Mouse (Mus musculus) myocyte (in vitro differentiated cells): ENCODE results near the gene Wdr34. TPM values are rescaled to one million over a fixed set of nuclear protein-coding genes. Genes with fewer than 3 reads are reported as not detected.

Experiments
- H3K27me3 ChIP-seq: one replicate; pipeline ENCODE4 v1.6.1; 2011; ENCODE audit not compliant: control insufficient read depth, insufficient read depth, insufficient read length
- H3K36me3 ChIP-seq: one replicate; pipeline ENCODE4 v1.6.1; 2011; ENCODE audit not compliant: control insufficient read depth, insufficient read depth
- H3K4me2 ChIP-seq: one replicate; pipeline ENCODE4 v1.6.1; 2011; ENCODE audit warnings: low read depth, control low read depth
- H3K4me3 ChIP-seq: one replicate; pipeline ENCODE4 v1.5.1; 2011; ENCODE audit warnings: mild to moderate bottlenecking, control low read depth, moderate library complexity
- H3K79me2 ChIP-seq: one replicate; pipeline ENCODE4 v1.6.1; 2011; ENCODE audit not compliant: control insufficient read depth, insufficient read depth
- H3ac ChIP-seq: one replicate; pipeline ENCODE4 v1.6.1; 2011; ENCODE audit not compliant: control insufficient read depth, insufficient read length
- CEBPB ChIP-seq: IDR thresholded peaks from 2 replicates; pipeline ENCODE4 v1.6.1; 2011; ENCODE audit warnings: mild to moderate bottlenecking, moderate library complexity; ENCODE audit not compliant: poor library complexity, insufficient read depth, severe bottlenecking
- E2F4 ChIP-seq: IDR thresholded peaks from one replicate; pipeline ENCODE4 v1.6.1; 2011; ENCODE audit warnings: mild to moderate bottlenecking, control low read depth, moderate library complexity; ENCODE audit not compliant: insufficient read depth
- MAX ChIP-seq: IDR thresholded peaks from one replicate; pipeline ENCODE4 v1.6.1; 2011; ENCODE audit warnings: low read depth, mild to moderate bottlenecking, control low read depth
- MYOD1 ChIP-seq, 3 experiments: IDR thresholded peaks; one replicate each; pipeline ENCODE4 v1.6.1; 2011; ENCODE audit warnings: control low read depth in 2 of 3, low read depth in 2 of 3, mild to moderate bottlenecking in 2 of 3, moderate library complexity in 1 of 3; ENCODE audit not compliant: insufficient read length in 2 of 3, control insufficient read depth in 1 of 3
- MYOG ChIP-seq, 3 experiments: IDR thresholded peaks; one replicate each; pipeline ENCODE4 v1.6.1; 2011; ENCODE audit warnings: control low read depth in 2 of 3, low read depth in 2 of 3, mild to moderate bottlenecking in 2 of 3; ENCODE audit not compliant: insufficient read length in 2 of 3, control insufficient read depth in 1 of 3, insufficient read depth in 1 of 3
- POLR2A ChIP-seq: IDR thresholded peaks from one replicate; pipeline ENCODE4 v1.6.1; 2011; ENCODE audit warnings: low read depth, mild to moderate bottlenecking, control low read depth, moderate library complexity; ENCODE audit not compliant: insufficient read length
- POLR2AphosphoS2 ChIP-seq: IDR thresholded peaks from one replicate; pipeline ENCODE4 v1.6.1; 2011; ENCODE audit warnings: low read depth, control low read depth; ENCODE audit not compliant: insufficient read length
- REST ChIP-seq: IDR thresholded peaks from one replicate; pipeline ENCODE4 v1.6.1; 2011; ENCODE audit warnings: mild to moderate bottlenecking, control low read depth, moderate library complexity; ENCODE audit not compliant: insufficient read depth, insufficient read length
- SRF ChIP-seq: IDR thresholded peaks from one replicate; pipeline ENCODE4 v1.6.1; 2011; ENCODE audit warnings: low read depth; ENCODE audit not compliant: control insufficient read depth, insufficient read length
- TCF12 ChIP-seq: IDR thresholded peaks from one replicate; pipeline ENCODE4 v1.6.1; 2011; ENCODE audit warnings: mild to moderate bottlenecking, control low read depth; ENCODE audit not compliant: poor library complexity, insufficient read depth, severe bottlenecking
- TCF3 ChIP-seq: IDR thresholded peaks from one replicate; pipeline ENCODE4 v1.6.1; 2011; ENCODE audit warnings: low read depth, control low read depth; ENCODE audit not compliant: insufficient read length
- USF1 ChIP-seq: IDR thresholded peaks from one replicate; pipeline ENCODE4 v1.6.1; 2011; ENCODE audit warnings: low read depth, mild to moderate bottlenecking, control low read depth, moderate library complexity
- polyA plus RNA-seq: library from polyadenylated mRNA; unstranded; fragments of >200 nt; fragmentation: generic; extraction: Trizol; gene quantifications from one replicate; pipeline ENCODE4 v1.2.1, GENCODE M21; 2012; ENCODE audit warnings: missing spikeins

Wdr34 gene
- polyA plus RNA-seq, 1 experiment = 21.6 TPM

DNA sequence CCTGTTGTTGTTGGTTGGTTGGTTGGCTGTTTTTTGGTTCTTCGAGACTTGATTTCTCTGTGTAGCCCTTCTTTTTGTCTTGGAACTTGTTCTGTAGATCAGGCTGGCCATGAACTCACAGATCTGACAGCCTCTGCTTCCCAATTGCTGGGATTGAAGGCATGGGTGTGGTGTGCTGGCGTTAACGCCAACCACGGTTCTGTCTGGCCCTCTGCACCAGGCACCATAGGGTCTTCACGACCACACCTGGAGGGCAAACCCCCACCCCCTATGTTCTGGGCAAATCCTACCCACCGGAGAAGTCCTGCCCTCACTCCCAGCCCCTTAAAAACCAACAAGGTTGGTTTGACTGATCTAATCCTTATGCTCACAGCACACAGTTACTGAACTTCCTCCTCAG lies 28.3 kb upstream of the Wdr34 start:
- Histone ChIP-seq H3K4me2 (peak overlapping the region; percentile 84), H3K36me3 (peaks cover 16% of the 10 kb centered on the region), H3K27me3 (no peaks in the 10 kb centered on the region), H3K4me3 (peak overlapping the region; percentile 25), H3K79me2 (no peaks in the 10 kb centered on the region), H3ac (no peak overlapping the region)
- TF ChIP-seq USF1 (no peak), POLR2AphosphoS2 (no peak), POLR2A (no peak), TCF12 (no peak), SRF (no peak)

DNA sequence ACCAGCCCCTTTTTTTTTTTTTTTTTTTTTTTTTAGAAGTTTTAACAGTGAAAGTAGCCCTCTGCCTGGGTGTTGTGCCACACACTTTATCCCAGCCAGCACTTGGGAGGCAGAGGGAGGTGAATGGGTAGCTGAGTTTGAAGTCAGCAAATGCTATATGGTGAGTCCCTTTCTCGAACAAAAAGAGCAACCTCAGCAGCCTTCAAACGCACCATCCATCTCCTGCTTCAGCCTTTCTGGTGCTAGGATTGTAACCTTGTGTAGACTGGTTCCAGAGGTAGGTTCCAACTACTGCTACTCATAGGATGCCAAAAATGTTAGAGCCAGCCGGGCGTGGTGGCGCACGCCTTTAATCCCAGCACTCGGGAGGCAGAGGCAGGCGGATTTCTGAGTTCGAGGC lies 27.8 kb upstream of the Wdr34 start:
- H3K4me3 ChIP-seq = peak overlapping the region; percentile 25
- no peak for TF ChIP-seq USF1
- no peak for TF ChIP-seq TCF12
- TF ChIP-seq SRF = no peak
- TF ChIP-seq REST = no peak
- no peak for TF ChIP-seq MAX
- TF ChIP-seq MYOG (IDR thresholded peaks at IDR 0.05; ENCODE audit: control insufficient read depth in 1 of 3, insufficient read depth in 1 of 3, insufficient read length in 2 of 3, low read depth in 2 of 3) = no peak

GRCm38 (mm10) chr2:30075625-30076024 lies 26.9 kb upstream of the Wdr34 start:
- H3K79me2 ChIP-seq = no peaks in the 10 kb centered on the region
- no peak for TF ChIP-seq MYOG (IDR thresholded peaks at IDR 0.05; ENCODE audit: control insufficient read depth in 1 of 3, insufficient read depth in 1 of 3, insufficient read length in 2 of 3, low read depth in 2 of 3)
- no peak for TF ChIP-seq MYOD1 (IDR thresholded peaks at IDR 0.05; ENCODE audit: control insufficient read depth in 1 of 3, insufficient read length in 2 of 3, low read depth in 2 of 3)
- no peak for TF ChIP-seq E2F4
- TF ChIP-seq TCF12 = no peak
- no peak for TF ChIP-seq POLR2A
- TF ChIP-seq REST = no peak
- TF ChIP-seq USF1 = no peak
- TF ChIP-seq POLR2AphosphoS2 = no peak
- TF ChIP-seq CEBPB = no peak
- TF ChIP-seq SRF = no peak
- TF ChIP-seq TCF3 = no peak
- TF ChIP-seq MAX = no peak
- H3K27me3 ChIP-seq = no peaks in the 10 kb centered on the region
- no peak overlapping the region for H3K4me2 ChIP-seq
- no peak overlapping the region for H3K4me3 ChIP-seq
- peaks cover 18% of the 10 kb centered on the region for H3K36me3 ChIP-seq
- H3ac ChIP-seq = no peak overlapping the region

More for the DNA sequence above, 27.8 kb upstream of the Wdr34 start:
- H3K36me3 ChIP-seq = peaks cover 16% of the 10 kb centered on the region
- H3K4me2 ChIP-seq = no peak overlapping the region
- no peaks in the 10 kb centered on the region for H3K27me3 ChIP-seq
- no peaks in the 10 kb centered on the region for H3K79me2 ChIP-seq
- no peak overlapping the region for H3ac ChIP-seq

DNA sequence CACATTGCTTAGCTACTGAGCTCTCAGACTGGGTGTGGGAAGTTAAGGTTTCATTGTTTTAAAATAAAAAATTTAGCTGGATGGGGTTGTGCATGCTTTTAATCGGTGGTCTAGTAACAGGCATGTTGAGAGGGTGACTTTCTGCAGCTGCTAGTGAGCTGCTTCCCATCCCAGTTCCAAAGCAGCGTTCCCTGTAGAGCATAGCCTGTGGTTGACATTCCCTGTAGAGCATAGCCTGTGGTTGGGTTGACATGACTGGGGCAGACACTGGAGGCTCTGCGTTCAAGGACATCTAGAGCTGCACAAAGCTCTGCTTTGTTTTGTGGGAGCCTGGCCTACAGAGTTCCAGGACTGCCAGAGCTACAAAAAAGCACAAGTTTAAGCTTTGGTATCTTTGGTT lies 24.6 kb upstream of the Wdr34 start:
- Histone ChIP-seq H3ac (no peak overlapping the region), H3K79me2 (peaks cover 17% of the 10 kb centered on the region), H3K36me3 (peaks cover 40% of the 10 kb centered on the region), H3K27me3 (no peaks in the 10 kb centered on the region), H3K4me2 (no peak overlapping the region), H3K4me3 (no peak overlapping the region)
- TF ChIP-seq SRF (no peak), POLR2A (peak; percentile 23)

GRCm38 (mm10) chr2:30072875-30073274 lies 24.2 kb upstream of the Wdr34 start:
- no peak overlapping the region for H3K4me2 ChIP-seq

DNA sequence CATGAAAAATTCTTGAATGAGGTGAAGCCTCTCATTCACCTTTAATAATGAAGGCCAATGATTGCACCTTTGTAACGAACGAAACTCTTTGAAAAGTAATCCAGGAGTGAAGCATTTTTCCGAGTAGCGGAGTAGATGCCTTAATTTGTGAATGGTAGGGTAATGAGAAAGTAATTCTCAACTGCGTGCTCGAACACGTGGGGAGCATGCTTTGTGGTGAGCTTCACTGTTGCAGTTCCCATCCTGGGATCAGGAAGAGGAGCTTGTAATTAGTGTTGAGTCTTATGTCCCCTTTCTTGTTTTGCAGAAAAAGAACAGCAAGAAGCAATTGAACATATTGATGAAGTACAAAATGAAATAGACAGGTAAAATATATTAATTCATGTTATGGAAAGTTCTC lies 19.3 kb upstream of the Wdr34 start:
- TF ChIP-seq MAX (no peak), TCF3 (no peak), CEBPB (no peak), MYOG (IDR thresholded peaks at IDR 0.05; ENCODE audit: control insufficient read depth in 1 of 3, insufficient read depth in 1 of 3, insufficient read length in 2 of 3, low read depth in 2 of 3) (no peak)
- H3K4me3 ChIP-seq = peak overlapping the region; percentile 52
- H3K4me2 ChIP-seq = peak overlapping the region; percentile 83
- H3K36me3 ChIP-seq = peaks cover 32% of the 10 kb centered on the region
- no peaks in the 10 kb centered on the region for H3K27me3 ChIP-seq
- no peak overlapping the region for H3ac ChIP-seq
- H3K79me2 ChIP-seq = peaks cover 57% of the 10 kb centered on the region

More at GRCm38 (mm10) chr2:30072875-30073274, 24.2 kb upstream of the Wdr34 start:
- Histone ChIP-seq H3K4me3 (no peak overlapping the region), H3K79me2 (peaks cover 21% of the 10 kb centered on the region), H3K36me3 (peaks cover 40% of the 10 kb centered on the region), H3K27me3 (no peaks in the 10 kb centered on the region), H3ac (no peak overlapping the region)
- TF ChIP-seq MAX = no peak
- no peak for TF ChIP-seq SRF
- TF ChIP-seq POLR2AphosphoS2 = no peak
- no peak for TF ChIP-seq TCF12
- no peak for TF ChIP-seq TCF3
- no peak for TF ChIP-seq MYOG (IDR thresholded peaks at IDR 0.05; ENCODE audit: control insufficient read depth in 1 of 3, insufficient read depth in 1 of 3, insufficient read length in 2 of 3, low read depth in 2 of 3)
